Mouse (Mus musculus): ENCODE results near the gene Tigd4.
A peak's percentile ranks its signal among the peaks of the same experiment; 100 is the strongest.

Tigd4 gene

GRCm38 (mm10) chr3:84610183-84610710 is 16.9 kb downstream of the Tigd4 start:
- DNase-seq (ENCODE audit: low read depth, low spot score) = no peak

GRCm38 (mm10) chr3:84615050-84615855 is 21.9 kb downstream of the Tigd4 start:
- DNase-seq (ENCODE audit: low read depth, low spot score) = peak; percentile 75

- DNase-seq (ENCODE audit: low read depth, low spot score) = no peak
These were observed 22.5 kb downstream of the Tigd4 start for GRCm38 (mm10) chr3:84615856-84616225.

GRCm38 (mm10) chr3:84618627-84619026 is 25.3 kb downstream of the Tigd4 start:
- no peak for DNase-seq (ENCODE audit: low read depth, low spot score)

- no peak for DNase-seq (ENCODE audit: low read depth, low spot score)
These were observed 25.7 kb downstream of the Tigd4 start for GRCm38 (mm10) chr3:84619056-84619455.

- no peak for DNase-seq (ENCODE audit: low read depth, low spot score)
These were observed 26.4 kb downstream of the Tigd4 start for GRCm38 (mm10) chr3:84619725-84620124.

- peak; percentile 20 for DNase-seq (ENCODE audit: low read depth, low spot score)
These were observed 28.7 kb downstream of the Tigd4 start for GRCm38 (mm10) chr3:84622026-84622425.

GRCm38 (mm10) chr3:84631586-84631985 is 38.2 kb downstream of the Tigd4 start:
- no peak for DNase-seq (ENCODE audit: low read depth, low spot score)

GRCm38 (mm10) chr3:84637095-84637494 is 43.7 kb downstream of the Tigd4 start:
- DNase-seq (ENCODE audit: low read depth, low spot score) = no peak

GRCm38 (mm10) chr3:84637890-84638578 is 44.7 kb downstream of the Tigd4 start:
- DNase-seq (ENCODE audit: low read depth, low spot score) = peak; percentile 22

- no peak for DNase-seq (ENCODE audit: low read depth, low spot score)
These were observed 45.5 kb downstream of the Tigd4 start for GRCm38 (mm10) chr3:84638858-84639257.

- no peak for DNase-seq (ENCODE audit: low read depth, low spot score)
These were observed 46.6 kb downstream of the Tigd4 start for GRCm38 (mm10) chr3:84639767-84640500.

GRCm38 (mm10) chr3:84640536-84640935 is 47.2 kb downstream of the Tigd4 start:
- DNase-seq (ENCODE audit: low read depth, low spot score) = no peak

GRCm38 (mm10) chr3:84641391-84641790 is 48.0 kb downstream of the Tigd4 start:
- no peak for DNase-seq (ENCODE audit: low read depth, low spot score)

- DNase-seq (ENCODE audit: low read depth, low spot score) = no peak
These were observed 49.6 kb downstream of the Tigd4 start for GRCm38 (mm10) chr3:84642942-84643341.

- no peak for DNase-seq (ENCODE audit: low read depth, low spot score)
These were observed 52.0 kb downstream of the Tigd4 start for GRCm38 (mm10) chr3:84645156-84646006.

GRCm38 (mm10) chr3:84646007-84646290 is 52.6 kb downstream of the Tigd4 start:
- DNase-seq (ENCODE audit: low read depth, low spot score) = no peak

- DNase-seq (ENCODE audit: low read depth, low spot score) = no peak
These were observed 53.0 kb downstream of the Tigd4 start for GRCm38 (mm10) chr3:84646331-84646845.

All from CD4-positive, CD25-positive, alpha-beta regulatory T cell, adult 2 months (primary cell).